Mouse (Mus musculus) embryonic fibroblast, embryonic 13.5 days (primary cell): ENCODE data around the gene Gm12216.

Source experiments
- CTCF ChIP-seq: IDR thresholded peaks from 2 replicates; pipeline ENCODE4 v1.5.1; 2011; ENCODE audit warnings: mild to moderate bottlenecking, control low read depth, low read length, moderate library complexity, borderline replicate concordance; ENCODE audit not compliant: insufficient read depth
- POLR2A ChIP-seq: IDR thresholded peaks from 2 replicates; pipeline ENCODE4 v1.6.1; 2011; ENCODE audit warnings: low read depth, mild to moderate bottlenecking, control low read depth, low read length, moderate library complexity

GRCm38 (mm10) chr11:53849588-53850320, 9.3 kb downstream of the Gm12216 start:
- peak; percentile 58; the same call in 1 of the 2 replicates for TF ChIP-seq CTCF
- TF ChIP-seq POLR2A = no peak
